Mouse (Mus musculus) megakaryocyte, embryonic 14.5 days (primary cell): Measurements from ENCODE around the gene Gm20388. TPM values are rescaled to one million over a fixed set of nuclear protein-coding genes. Genes with fewer than 3 reads are reported as not detected.

Source experiments
- H3K27me3 ChIP-seq: replicated peaks from 2 replicates; pipeline ENCODE3; 2012; ENCODE audit warnings: inconsistent platforms
- H3K36me3 ChIP-seq: replicated peaks from 2 replicates; pipeline ENCODE3; 2012; ENCODE audit warnings: low read length, inconsistent platforms, mixed read lengths
- H3K4me1 ChIP-seq: 2 replicates; pipeline ENCODE4 v1.6.1; 2012; ENCODE audit warnings: inconsistent platforms
- H3K4me3 ChIP-seq: replicated peaks from 2 replicates; pipeline ENCODE3; 2012; ENCODE audit warnings: moderate library complexity, mild to moderate bottlenecking, inconsistent platforms
- H3K9me3 ChIP-seq: 2 replicates; pipeline ENCODE4 v1.6.1; 2012; ENCODE audit warnings: inconsistent platforms
- FLI1 ChIP-seq: IDR thresholded peaks from 2 replicates; pipeline ENCODE4 v1.6.1; 2012; ENCODE audit warnings: low read length, inconsistent platforms, mixed read lengths
- GATA1 ChIP-seq: IDR thresholded peaks from 3 replicates; pipeline ENCODE4 v1.6.1; 2012; ENCODE audit warnings: mixed read lengths, low read length, inconsistent platforms, borderline replicate concordance
- polyA plus RNA-seq: library from polyadenylated mRNA; stranded (reverse); fragments of >175 nt; gene quantifications from 2 replicates; pipeline ENCODE4 v1.2.3, GENCODE M21; 2012; ENCODE audit warnings: low replicate concordance; ENCODE audit not compliant: insufficient read depth

Gene Gm20388
- polyA plus RNA-seq, 1 experiment: 111 TPM

DNA sequence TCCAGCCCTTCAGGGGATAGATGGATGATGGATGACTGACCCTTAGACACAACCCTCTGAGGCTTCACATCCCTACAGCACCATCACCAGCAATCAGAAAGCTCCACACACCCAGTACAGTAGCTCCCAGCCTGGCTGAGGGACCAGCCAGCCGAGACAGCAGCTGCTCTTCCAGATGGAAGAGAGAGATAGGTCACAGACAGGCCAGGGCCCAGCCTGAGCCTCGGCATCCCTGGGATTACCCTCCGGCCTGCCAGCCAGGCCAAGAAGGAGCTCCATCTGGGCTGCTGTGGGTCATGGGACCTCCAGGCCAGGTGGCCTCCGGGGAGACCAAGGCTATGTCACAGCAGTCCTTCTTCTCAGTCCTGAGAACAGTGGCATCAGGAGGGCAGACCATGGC is 2332.7 kb downstream of the Gm20388 start:
- TF ChIP-seq GATA1 (no peak), FLI1 (no peak)

DNA sequence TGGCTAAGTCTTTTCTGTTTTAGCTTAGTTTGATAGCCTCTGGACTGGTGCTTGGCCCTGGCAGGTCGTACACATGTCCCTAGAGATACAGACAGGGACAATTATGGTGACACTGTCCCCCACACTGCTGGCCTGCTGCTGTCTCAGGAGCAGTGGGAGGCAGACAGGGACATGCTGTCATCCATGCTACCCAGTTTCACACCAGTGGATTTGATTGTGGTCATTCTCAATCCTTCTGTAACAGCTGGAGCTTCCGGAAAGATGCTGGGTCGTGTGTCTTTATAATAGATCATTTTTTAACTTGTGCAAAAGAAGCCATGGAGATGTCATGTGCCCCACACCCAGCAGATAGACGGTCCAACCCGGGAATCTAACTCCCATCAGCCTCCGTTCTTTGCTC is 2334.5 kb downstream of the Gm20388 start:
- H3K9me3 ChIP-seq: no peaks in the 10 kb centered on the region
- no peak for TF ChIP-seq GATA1
- no peak for TF ChIP-seq FLI1
- peaks cover 90% of the 10 kb centered on the region for H3K27me3 ChIP-seq
- no peaks in the 10 kb centered on the region for H3K36me3 ChIP-seq
- H3K4me3 ChIP-seq: no peak overlapping the region
- peaks cover 57% of the 10 kb centered on the region for H3K4me1 ChIP-seq

More for the DNA sequence above, 2332.7 kb downstream of the Gm20388 start:
- no peaks in the 10 kb centered on the region for H3K9me3 ChIP-seq
- H3K4me1 ChIP-seq: peaks cover 56% of the 10 kb centered on the region
- no peaks in the 10 kb centered on the region for H3K36me3 ChIP-seq
- H3K4me3 ChIP-seq: no peak overlapping the region
- peaks cover 90% of the 10 kb centered on the region for H3K27me3 ChIP-seq

DNA sequence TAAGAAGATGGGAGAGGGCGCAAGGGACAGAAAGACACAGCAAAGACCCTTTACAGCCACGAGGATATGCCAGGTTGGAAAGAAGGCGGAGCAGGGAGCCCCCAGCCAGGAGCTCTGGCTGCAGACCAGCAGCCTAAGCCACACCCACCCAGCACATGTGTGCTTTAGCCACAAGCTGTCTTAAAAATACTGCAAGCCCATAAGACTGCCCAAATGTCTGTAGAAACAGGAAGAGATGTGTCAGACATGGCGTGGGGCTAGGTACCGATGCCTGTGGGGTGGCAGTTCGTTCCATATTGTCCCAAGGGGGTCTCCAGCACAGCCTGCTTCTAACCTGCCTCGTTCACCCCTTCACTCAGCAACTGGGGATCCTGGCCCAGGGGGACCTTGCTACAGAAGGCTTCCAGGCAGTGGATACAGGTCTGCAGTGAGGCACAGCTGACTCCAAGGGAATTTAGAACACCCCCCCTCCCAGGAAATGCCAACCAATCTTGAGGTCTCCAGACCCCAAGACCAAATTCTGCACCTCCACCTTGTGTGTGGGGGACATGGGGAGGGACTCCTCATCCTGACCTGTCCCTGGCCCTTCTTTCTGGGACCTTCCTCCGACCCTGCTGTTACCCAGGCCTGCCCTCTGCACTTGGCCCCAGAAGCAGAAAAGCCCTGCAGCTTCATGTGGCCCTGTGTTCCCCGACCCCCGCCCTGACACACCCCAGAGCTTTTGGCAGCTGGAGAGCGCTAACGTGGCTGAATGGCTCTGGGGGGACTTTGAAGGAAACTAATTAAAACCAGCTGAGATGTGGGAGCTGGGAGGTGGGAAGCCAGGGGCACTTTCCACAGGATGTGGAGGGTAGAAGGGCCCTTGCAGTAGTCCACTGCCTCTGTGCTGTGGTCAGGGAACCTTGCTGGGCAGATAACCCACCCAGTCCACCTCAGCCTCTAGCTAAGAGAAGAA is 2335.9 kb downstream of the Gm20388 start:
- H3K27me3 ChIP-seq: peaks cover 88% of the 10 kb centered on the region
- H3K4me1 ChIP-seq: peaks cover 57% of the 10 kb centered on the region
- H3K9me3 ChIP-seq: no peaks in the 10 kb centered on the region
- no peaks in the 10 kb centered on the region for H3K36me3 ChIP-seq
- TF ChIP-seq GATA1 (no peak), FLI1 (no peak)
- peak overlapping the region; percentile 76 for H3K4me3 ChIP-seq

DNA sequence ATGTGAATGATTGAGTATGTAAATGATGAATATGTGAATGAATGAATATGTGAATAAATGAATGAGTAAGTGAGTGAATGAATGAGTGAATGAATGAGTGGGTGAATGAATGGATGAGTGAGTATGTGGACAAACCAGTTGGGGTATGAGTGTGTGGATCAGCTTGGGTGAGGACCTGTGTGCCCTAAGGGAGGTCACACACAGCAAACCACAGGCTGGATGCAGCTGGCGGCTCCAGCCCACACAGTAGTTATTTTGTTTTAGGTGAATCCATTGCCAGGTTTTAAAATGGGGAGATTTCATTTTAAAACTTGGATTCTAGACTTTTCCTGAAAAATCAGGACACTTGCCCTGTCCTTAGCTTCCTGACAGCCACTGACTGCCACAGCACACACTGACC is 2341.1 kb downstream of the Gm20388 start:
- Histone ChIP-seq H3K9me3 (no peaks in the 10 kb centered on the region), H3K36me3 (no peaks in the 10 kb centered on the region), H3K27me3 (peaks cover 93% of the 10 kb centered on the region), H3K4me3 (no peak overlapping the region), H3K4me1 (peaks cover 20% of the 10 kb centered on the region)
- TF ChIP-seq FLI1 (no peak), GATA1 (no peak)

DNA sequence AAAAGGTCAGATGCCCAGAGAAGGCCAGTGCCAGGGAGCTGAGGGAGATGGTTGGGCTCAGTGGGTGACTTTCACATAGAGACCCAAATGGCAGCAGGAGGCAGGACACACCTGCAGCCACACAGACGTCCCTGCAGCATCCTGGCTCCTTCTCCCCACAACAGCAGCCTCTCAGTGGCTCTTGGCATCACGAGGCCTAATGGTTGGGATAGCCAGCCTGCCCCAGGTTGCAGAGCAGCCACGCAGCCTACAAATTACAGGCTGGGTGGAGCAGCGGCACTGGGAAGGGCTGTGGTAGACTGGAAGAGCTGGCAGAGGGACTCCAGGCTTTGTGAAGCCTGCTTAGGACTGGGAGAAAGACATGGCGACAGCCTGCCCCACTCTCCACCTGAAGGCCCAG is 2341.7 kb downstream of the Gm20388 start:
- Histone ChIP-seq H3K4me1 (peaks cover 13% of the 10 kb centered on the region), H3K36me3 (no peaks in the 10 kb centered on the region), H3K4me3 (no peak overlapping the region), H3K27me3 (peaks cover 94% of the 10 kb centered on the region), H3K9me3 (no peaks in the 10 kb centered on the region)
- TF ChIP-seq FLI1 (no peak), GATA1 (no peak)

- Histone ChIP-seq H3K4me3 (no peak overlapping the region), H3K9me3 (no peaks in the 10 kb centered on the region), H3K4me1 (peaks cover 14% of the 10 kb centered on the region), H3K36me3 (no peaks in the 10 kb centered on the region), H3K27me3 (peaks cover 100% of the 10 kb centered on the region)
- no peak for TF ChIP-seq FLI1
- TF ChIP-seq GATA1: no peak
Measured at GRCm38 (mm10) chr8:122259351-122259750, 2348.7 kb downstream of the Gm20388 start.

DNA sequence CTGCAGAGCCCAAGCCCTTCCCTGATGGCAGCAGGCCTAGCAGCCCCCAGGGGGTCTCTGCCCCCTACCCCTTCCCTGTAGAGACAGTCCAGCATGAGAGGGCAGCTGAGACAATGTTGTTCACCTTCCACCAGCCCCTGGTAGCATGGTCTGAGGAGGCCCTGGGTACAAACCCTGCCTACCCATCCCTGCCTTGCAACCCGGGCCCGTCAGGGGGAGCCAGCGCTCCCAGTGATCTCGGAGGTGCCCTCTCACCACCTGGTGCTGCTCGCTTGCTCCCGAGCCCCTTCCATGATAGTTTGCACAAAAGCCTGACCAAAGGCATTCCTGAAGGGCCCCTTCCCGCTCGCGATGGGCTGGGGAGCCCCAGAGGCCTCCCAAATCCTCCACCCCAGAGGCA is 2350.1 kb downstream of the Gm20388 start:
- peaks cover 100% of the 10 kb centered on the region for H3K27me3 ChIP-seq
- H3K36me3 ChIP-seq: no peaks in the 10 kb centered on the region
- H3K9me3 ChIP-seq: no peaks in the 10 kb centered on the region
- TF ChIP-seq FLI1: no peak
- H3K4me3 ChIP-seq: no peak overlapping the region
- H3K4me1 ChIP-seq: peaks cover 18% of the 10 kb centered on the region

- peaks cover 29% of the 10 kb centered on the region for H3K4me1 ChIP-seq
- TF ChIP-seq GATA1 (no peak), FLI1 (no peak)
- no peaks in the 10 kb centered on the region for H3K36me3 ChIP-seq
- no peak overlapping the region for H3K4me3 ChIP-seq
- peaks cover 100% of the 10 kb centered on the region for H3K27me3 ChIP-seq
- H3K9me3 ChIP-seq: no peaks in the 10 kb centered on the region
Measured at GRCm38 (mm10) chr8:122262835-122263234, 2352.2 kb downstream of the Gm20388 start.

- H3K9me3 ChIP-seq: no peaks in the 10 kb centered on the region
- no peaks in the 10 kb centered on the region for H3K36me3 ChIP-seq
- H3K27me3 ChIP-seq: peaks cover 100% of the 10 kb centered on the region
- H3K4me3 ChIP-seq: no peak overlapping the region
- no peak for TF ChIP-seq FLI1
- TF ChIP-seq GATA1: no peak
- peaks cover 35% of the 10 kb centered on the region for H3K4me1 ChIP-seq
Measured at GRCm38 (mm10) chr8:122264243-122264642, 2353.6 kb downstream of the Gm20388 start.

- Histone ChIP-seq H3K4me3 (no peak overlapping the region), H3K27me3 (peaks cover 100% of the 10 kb centered on the region), H3K9me3 (no peaks in the 10 kb centered on the region), H3K4me1 (peaks cover 43% of the 10 kb centered on the region), H3K36me3 (no peaks in the 10 kb centered on the region)
- no peak for TF ChIP-seq FLI1
- TF ChIP-seq GATA1: no peak
Measured at GRCm38 (mm10) chr8:122265522-122265921, 2354.9 kb downstream of the Gm20388 start.
